Mouse (Mus musculus): ENCODE measurements around the gene Rere.

DNA sequence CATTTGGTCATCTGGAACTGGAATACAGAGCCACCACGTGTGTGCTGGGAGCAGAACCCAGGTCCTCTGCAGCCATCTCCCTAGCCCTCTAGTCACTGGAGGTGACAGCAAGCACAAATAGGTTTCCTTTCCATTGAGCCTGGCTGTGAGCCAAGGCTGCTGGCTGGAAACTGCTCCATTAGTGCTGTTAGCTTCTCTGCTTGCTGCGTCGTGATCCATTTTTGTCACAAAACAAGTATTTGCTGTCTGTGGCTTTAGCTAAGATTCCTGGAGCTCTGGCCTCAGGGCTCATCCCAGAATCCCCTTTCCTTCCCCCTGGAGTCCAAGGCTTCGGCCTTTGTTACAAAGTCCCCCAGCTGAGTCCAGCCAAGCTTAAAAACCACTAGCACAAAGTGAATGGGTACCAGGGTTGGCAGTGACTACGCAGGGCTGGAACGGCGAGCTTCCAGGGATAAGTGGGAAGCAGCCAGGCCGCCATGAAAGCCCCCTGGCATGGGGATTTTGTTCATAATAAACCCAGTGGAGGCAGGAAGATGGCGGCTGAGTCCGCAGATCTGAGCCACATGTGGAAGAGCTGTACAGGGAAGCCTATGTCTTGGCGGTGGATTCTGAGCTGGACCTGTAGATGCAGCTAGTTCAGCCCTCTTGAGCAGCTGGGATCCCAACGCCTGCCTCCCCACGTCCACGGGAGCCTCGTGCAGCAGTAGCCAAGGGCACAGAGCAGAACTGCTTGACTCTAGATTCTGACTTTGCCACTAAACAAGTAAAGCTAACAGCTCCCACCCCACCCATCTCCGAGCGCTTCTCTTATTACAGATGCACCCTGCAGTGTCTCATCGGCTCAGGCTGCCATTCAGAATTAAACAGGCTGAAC, 30.7 kb upstream of the Rere start:
- TF ChIP-seq CTCF (IDR thresholded peaks at IDR 0.05; ENCODE audit: control insufficient read depth, insufficient read depth, low read length) (no peak), POLR2A (IDR thresholded peaks at IDR 0.05; ENCODE audit: borderline replicate concordance, control insufficient read depth, low read depth, low read length) (no peak)

All from bone marrow, adult 2 months (tissue).